Mouse (Mus musculus) cerebellum, adult 18-20 months (tissue): ENCODE data around the gene Mis18a.

ENCODE experiments used
- DNase-seq, 2 experiments: peaks; one replicate each; pipeline ENCODE4 v3.0.0; 2021

Gene Mis18a

DNA sequence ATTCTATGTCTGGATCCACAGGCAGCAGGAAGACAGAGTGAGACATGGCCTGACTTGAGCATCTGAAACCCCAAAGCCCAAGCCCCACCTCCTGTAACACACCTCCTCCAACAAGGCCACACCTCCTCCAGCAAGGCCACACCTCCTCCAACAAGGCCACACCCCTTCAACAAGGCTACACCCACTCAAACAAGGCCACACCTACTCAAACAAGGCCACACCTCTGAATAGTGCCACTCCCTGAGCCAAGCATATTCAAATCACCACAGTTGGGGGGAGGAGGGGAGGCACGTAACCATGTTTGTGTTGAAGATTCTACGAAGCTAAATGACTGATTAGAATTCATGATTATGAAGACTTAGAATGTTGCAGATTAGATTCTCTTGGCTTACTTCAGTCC, 25.7 kb downstream of the Mis18a start:
- no peak for DNase-seq

DNA sequence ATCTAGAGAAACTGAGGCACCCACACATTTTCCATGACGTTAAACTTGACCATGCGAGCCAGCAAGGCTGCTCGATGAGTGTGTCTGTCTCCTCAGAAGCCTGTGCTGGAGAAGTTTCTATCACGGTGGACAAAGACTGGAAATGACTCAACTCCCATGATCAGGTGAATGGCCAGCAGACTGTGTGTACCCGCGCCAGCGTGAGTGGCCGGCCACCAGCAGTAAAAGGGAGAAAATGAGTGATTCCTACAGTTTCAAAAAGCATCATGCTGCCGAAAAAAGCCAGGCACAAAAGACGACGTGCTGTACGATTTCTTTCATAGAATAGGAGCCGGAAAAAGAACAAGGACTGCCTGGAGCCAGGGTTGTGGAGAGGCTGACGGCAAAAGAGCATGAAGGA, 27.8 kb downstream of the Mis18a start:
- no peak for DNase-seq

DNA sequence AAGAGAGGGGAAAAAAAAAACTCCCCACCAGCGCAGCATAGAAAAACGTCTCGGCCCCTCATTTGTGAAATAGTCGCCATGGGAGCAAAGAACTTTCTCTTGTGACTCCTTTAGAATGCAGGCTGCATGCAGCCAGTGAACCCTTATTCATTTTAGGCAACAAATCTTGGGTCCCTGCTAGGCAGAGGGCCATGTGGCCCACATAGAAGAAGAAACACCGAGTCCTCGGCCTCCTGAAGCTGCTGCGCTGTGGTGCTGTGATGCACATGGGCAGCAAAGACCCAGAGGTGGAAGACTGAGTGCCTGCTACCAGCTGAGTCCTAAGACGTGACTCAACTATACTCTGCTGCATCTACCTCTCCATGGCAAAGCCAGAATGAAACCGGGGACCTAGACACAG, 30.9 kb downstream of the Mis18a start:
- DNase-seq, result no peak

DNA sequence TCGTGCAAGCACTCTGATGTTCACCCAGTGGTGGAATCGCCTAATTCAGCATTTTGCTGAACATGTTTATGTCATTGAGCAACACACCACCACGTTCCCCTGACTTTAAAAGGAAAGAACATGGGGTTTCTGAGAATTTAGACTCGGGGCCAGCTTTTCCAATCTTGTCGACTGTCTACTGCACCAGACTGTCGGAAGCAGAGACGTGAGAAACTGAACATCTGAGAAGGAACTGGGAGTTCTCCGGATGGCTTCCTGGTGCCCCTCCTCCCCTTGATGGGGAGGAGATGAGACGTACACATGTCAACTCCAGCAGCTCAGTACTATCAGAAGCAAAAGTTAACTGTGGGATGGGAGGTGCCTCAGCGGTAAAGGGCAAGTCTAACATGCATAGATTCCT, 32.1 kb downstream of the Mis18a start:
- no peak for DNase-seq

DNA sequence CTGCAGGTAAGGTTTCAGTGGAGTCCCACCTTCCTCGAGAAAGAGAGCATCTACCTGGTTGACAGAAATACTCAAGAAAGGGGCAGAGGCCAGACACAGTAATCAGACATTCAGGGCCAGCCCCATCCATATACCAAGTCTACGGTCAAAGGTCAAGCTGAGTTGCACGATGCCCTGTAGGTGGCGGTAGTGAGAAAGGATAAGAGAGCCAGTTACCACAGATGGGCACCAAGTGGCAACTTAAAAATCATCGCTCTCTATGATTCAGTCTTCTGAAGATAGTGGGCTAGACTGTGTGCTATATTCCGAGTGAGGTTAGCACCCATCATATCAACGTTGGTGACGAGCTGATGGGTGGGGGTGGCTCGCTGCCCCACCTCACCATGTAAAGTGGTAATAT, 32.5 kb downstream of the Mis18a start:
- DNase-seq, result peak; percentile 42 to 43

DNA sequence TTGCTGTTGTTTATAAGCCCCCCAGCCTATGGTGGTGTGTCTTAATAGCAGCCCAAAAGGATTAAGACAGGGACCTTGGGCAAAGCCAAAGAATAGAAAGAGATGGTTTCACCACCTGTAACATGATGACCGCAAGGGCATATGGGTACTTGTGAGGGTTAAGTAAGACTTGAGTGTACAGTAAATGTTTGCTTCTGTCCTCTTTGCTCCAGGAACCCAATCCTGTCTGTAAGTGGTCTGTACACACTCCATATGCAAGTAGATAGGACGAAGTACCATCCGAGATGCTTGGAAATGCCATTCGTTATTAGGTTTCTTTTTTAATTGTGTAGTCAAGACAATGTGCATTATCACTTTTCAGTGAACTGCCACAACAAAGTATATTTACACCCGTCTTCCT, 33.6 kb downstream of the Mis18a start:
- no peak for DNase-seq

DNA sequence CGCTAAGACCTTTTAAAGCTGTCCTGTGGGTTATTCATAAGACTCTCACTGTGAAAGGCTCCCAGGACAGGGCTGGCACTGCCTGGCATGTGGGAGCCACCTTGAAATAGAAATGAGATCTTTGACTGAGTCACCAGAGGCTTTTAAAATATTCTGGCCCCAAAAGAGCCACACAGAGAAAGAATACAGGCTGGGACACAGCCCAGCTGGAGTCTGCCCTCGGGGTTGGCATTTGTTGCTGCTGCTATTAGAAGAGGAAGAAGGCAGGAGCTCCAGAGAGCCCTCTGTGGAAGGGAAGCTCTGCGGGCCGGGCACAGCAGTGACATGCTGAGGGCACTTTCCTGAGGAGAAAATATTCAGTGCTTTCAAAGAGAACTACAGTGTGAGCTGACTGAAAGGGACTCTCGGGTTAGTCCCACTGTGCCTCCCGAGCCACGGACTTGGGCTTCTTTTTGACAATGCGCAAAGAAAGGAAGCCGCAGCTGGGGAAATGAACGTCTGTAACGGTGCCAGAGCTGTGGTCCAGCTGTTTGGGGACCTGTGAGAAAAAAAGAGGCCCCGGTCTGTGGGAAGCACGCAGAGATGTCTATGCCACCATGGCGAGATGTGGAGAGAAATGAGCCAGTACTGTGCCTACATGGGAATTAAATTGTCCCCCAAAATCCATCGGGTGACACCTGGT, 34.4 kb downstream of the Mis18a start:
- DNase-seq, result peak; percentile 24 to 29

DNA sequence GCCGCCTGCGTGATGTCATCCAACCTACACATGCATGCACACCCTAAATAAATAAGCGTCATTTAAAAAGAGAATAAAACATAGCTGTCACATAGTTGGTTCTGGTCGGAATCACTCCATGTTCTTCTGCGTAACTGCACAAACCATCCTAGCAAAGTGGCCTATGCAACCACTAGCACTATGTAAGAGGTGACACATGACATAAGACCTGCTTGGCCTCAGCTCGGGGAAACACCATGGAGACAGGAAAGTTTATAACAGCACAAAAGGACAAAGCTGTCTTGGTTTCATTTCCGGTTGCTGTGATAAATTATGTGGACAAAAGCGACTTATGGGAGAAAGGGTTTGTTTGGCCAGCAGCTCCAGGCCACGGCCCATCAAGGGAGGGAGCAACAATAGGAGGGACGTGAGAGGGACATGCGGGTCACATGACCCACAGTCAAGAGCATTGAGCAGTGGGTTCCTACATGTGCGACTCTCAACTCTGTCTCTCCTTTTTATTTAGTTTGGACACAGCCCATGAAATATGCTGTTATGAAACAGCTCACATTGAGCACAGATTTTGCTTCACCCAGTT, 39.4 kb downstream of the Mis18a start:
- no peak for DNase-seq

DNA sequence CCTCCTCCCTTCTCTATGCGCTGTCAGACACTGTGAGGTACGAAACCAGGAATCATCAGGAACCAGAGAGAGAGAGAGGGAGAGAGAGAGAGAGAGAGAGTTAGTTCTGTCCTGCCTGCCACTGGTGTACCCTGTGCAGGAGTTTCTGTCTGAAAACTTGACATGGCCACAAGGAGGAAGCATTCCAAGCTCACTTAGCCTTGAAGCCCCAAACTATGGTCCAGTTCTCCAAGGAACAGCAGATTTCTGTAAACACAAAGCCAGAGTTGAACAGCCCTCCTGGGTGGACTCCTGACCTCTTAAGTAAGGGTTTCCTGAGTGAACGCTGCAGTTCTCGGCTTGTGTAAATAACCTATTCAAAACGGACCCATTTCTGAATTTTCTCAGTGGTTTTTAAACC, 40.2 kb downstream of the Mis18a start:
- DNase-seq, result no peak

DNA sequence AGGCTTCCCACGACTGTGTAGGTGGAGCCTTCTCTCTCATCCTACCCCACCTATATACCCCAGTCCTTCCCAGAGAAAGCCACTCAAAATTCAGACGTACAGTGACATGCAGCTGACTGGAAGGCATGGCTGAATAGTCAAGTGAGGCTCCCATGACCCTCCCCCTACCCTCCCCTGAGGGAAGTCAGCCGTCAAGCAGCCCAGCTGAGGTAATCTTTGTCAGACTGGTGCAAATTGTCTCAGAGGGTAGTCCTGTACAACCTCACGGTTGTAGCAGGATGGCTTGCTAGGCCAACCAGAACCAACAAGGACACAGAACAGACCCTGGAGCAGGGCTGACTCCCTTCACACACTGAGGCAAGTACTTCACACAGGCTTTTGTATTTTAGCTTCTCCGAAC, 43.1 kb downstream of the Mis18a start:
- DNase-seq, result no peak

DNA sequence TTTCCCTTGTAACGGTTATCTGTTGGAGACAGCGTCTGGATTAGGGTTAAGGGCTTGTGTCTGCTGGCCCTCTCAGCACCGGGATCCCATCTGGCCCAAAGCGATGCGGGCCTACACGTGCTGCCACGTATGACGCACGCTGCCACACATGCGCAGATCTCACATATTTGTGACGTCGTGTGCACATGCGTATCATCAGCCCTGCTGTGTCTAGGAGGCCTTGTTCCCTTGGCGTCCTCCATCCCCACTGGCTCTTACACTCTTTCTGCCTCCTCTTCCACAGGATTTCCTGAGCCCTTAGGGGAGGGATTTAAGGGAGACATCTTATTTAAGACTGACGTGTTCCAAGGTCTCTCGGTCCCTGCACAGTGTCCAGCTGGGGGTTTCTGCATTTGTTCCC, 47.2 kb downstream of the Mis18a start:
- no peak for DNase-seq

DNA sequence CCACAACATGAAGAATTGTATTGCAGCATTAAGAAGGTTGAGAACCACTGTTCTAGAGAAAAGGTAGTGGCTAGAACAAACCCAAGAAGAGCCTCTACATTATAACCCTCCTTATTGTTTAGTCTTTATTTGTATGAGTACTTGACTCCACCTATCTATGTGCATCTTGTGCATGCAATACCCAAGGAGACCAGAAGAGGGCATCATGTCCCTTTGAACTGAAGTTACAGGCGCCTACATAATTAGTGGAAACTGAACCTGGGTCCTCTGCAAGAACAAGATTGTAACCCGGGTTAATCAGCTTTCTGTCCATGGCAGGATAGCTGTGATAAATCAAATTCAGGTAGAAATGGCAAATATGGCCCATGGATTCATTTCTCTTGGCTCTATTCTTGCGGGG, 48.4 kb downstream of the Mis18a start:
- no peak for DNase-seq

DNA sequence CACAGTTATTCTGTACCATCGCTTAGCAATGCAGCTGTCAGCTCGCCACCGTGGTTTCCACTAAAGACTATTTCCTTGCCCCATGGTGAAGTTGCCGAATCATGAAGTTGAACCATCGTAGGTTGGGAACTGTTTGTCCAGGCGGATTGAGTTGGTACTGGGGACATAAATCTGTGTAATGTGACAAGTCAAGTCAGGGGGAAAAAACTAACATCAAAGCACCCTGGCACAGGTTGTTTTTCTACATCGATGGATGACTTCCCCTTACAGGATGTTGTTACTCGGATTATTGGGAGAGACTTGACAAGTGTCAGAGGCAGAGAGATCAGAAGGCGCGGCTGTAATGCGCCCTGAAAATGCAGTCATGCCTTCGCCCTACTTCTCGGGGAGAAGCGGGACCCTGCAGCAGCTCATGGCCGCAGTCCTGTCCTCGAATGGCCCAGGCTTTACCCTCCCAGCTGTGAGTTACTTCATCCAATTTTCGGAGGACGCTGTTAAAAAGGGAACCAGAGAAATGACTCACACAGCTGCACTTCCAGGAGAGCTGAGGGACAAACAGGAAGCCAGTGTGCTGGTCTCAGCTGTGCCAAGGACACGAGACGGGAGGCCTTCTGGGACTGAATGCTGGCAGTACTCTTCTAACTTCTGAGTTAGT, 50.2 kb downstream of the Mis18a start:
- no peak for DNase-seq

DNA sequence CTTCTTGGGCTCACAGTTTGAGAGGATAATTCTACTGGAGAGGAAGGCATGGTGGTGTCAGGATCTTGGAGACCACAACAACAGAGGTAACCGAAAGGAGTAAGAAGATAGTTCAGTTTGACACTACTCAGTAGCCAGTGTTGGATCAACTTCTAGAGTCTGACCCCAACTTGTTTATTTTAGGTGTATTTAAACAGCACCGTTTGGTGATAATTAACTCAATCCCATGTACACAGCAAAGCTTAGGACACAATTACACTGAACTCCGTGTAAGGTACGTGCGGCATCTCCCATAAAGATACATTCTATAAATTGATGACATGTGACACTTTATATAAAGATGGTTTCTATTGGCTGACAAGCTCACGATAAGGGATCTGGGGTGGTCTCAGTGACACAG, 52.6 kb downstream of the Mis18a start:
- DNase-seq, result no peak

DNA sequence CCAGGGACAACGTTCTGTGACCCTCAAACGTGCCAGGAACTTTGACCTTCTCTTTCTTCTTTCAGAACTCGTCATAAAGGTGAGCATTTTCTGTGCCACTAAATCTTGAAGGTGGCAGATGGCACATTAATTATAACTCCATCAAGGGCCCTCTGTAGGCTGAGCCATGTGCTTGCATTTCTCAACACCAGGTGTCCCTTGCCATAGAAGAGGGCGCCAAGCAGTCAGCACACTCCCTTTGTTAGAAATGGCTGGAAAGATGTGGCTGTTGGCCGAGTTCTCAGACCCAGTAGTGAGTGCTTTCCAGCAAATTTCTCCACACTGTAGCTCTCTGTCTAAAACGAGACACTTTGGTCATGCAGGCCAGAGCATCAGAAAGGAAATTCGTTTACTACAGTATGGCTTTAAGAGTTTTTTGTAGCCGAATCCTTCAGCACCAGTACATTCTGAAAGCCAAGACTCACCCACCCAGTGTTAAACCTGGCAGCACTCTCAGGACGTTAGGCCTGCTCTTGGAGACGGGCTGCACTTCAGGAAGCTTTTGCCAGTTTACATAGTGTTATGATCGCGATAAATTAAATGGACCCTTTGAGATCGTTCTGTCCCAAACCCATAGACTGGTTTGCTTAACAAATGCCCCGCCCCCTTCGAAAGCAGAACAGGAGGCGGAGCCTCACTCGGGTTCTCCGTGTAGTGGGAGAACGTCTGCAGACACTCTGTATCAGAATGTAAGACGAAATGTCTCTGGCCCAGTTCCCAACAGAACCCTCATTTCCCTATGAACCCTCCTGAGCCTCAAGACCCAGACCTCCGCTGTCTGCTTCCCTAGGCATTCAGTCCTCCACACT, 53.5 kb downstream of the Mis18a start:
- DNase-seq, result peak; percentile 56 to 70
